Mouse (Mus musculus) lung, postnatal 36 days (tissue): ENCODE results near the gene Gatm.

Source experiments
- DNase-seq: peaks from one replicate; pipeline ENCODE4 v3.0.0; 2022; ENCODE audit warnings: mixed read lengths

Gatm gene

GRCm38 (mm10) chr2:122610746-122611653 lies at the start of gene Gatm:
Gatm (minus strand) TSS chr2:122611303.
- peak; percentile 66 for DNase-seq

- DNase-seq: no peak
Measured at GRCm38 (mm10) chr2:122659825-122660224, 48.7 kb upstream of the Gatm start.

- DNase-seq: no peak
Measured at GRCm38 (mm10) chr2:122657707-122658524, 46.8 kb upstream of the Gatm start.

- no peak for DNase-seq
Measured at GRCm38 (mm10) chr2:122656767-122657166, 45.7 kb upstream of the Gatm start.

GRCm38 (mm10) chr2:122656052-122656451 lies 44.9 kb upstream of the Gatm start:
- no peak for DNase-seq

- DNase-seq: peak; percentile 50
Measured at GRCm38 (mm10) chr2:122652096-122653084, 41.3 kb upstream of the Gatm start.

GRCm38 (mm10) chr2:122638673-122639072 lies 27.6 kb upstream of the Gatm start:
- DNase-seq: no peak

- no peak for DNase-seq
Measured at GRCm38 (mm10) chr2:122638029-122638428, 26.9 kb upstream of the Gatm start.

GRCm38 (mm10) chr2:122637526-122637997 lies 26.5 kb upstream of the Gatm start:
- peak; percentile 82 for DNase-seq

- no peak for DNase-seq
Measured at GRCm38 (mm10) chr2:122636686-122637085, 25.6 kb upstream of the Gatm start, which contains the start of gene AA467197. AA467197 (plus strand) TSS chr2:122636986.

GRCm38 (mm10) chr2:122631226-122631801 lies 20.2 kb upstream of the Gatm start:
- DNase-seq: peak; percentile 52

- peak; percentile 91 for DNase-seq
Measured at GRCm38 (mm10) chr2:122630465-122631225, 19.5 kb upstream of the Gatm start.

- DNase-seq: no peak
Measured at GRCm38 (mm10) chr2:122629871-122630270, 18.8 kb upstream of the Gatm start.

- peak; percentile 96 for DNase-seq
Measured at GRCm38 (mm10) chr2:122628976-122629375, 17.9 kb upstream of the Gatm start.

GRCm38 (mm10) chr2:122625930-122626329 lies 14.8 kb upstream of the Gatm start:
- no peak for DNase-seq

- DNase-seq: no peak
Measured at GRCm38 (mm10) chr2:122621337-122622110, 10.4 kb upstream of the Gatm start.

- no peak for DNase-seq
Measured at GRCm38 (mm10) chr2:122618719-122619118, 7.6 kb upstream of the Gatm start.

GRCm38 (mm10) chr2:122617792-122618191 lies 6.7 kb upstream of the Gatm start:
- DNase-seq: no peak

GRCm38 (mm10) chr2:122616237-122616636 lies 5.1 kb upstream of the Gatm start:
- no peak for DNase-seq

GRCm38 (mm10) chr2:122611654-122611973 lies 511 bp upstream of the Gatm start:
- DNase-seq: no peak
